Mouse (Mus musculus) intestine, postnatal 0 days (tissue): Measurements from ENCODE around the gene Asic1. TPM values are rescaled to one million over a fixed set of nuclear protein-coding genes. Genes with fewer than 3 reads are reported as not detected.
A peak's percentile ranks its signal among the peaks of the same experiment; 100 is the strongest.

ENCODE experiments used
- ATAC-seq: fragments of 200-750 bp; cut with Nextera tagmentation; 2 replicates; pipeline ENCODE4 v1.8.0; 2017; ENCODE audit warnings: mild to moderate bottlenecking, moderate TSS enrichment, moderate library complexity
- H3K27ac ChIP-seq: fragments of 300-500 bp; sonication (generic); 2 replicates; pipeline ENCODE4 v1.5.1; 2014; ENCODE audit warnings: mild to moderate bottlenecking, low read depth, low read length, moderate library complexity
- H3K27me3 ChIP-seq: fragments of 300-500 bp; sonication (generic); replicated peaks from 2 replicates; pipeline ENCODE4 v1.6.1; 2014; ENCODE audit warnings: low read length, mixed read lengths; ENCODE audit not compliant: control insufficient read depth, insufficient read depth
- H3K36me3 ChIP-seq: fragments of 300-500 bp; sonication (generic); 2 replicates; pipeline ENCODE4 v1.6.1; 2014; ENCODE audit warnings: mild to moderate bottlenecking, moderate library complexity; ENCODE audit not compliant: control insufficient read depth, insufficient read depth
- H3K4me1 ChIP-seq: fragments of 300-500 bp; sonication (generic); replicated peaks from 2 replicates; pipeline ENCODE4 v1.6.1; 2014; ENCODE audit warnings: antibody characterized with exemption, low read length, mixed read lengths; ENCODE audit not compliant: control insufficient read depth, insufficient read depth
- H3K4me2 ChIP-seq: fragments of 300-500 bp; sonication (generic); replicated peaks from 2 replicates; pipeline ENCODE4 v1.6.1; 2014; ENCODE audit warnings: low read depth, mild to moderate bottlenecking, moderate library complexity
- H3K4me3 ChIP-seq: fragments of 300-500 bp; sonication (generic); 2 replicates; pipeline ENCODE4 v1.5.1; 2014; ENCODE audit warnings: low read depth, low read length
- H3K9ac ChIP-seq: fragments of 300-500 bp; sonication (generic); 2 replicates; pipeline ENCODE4 v1.6.1; 2014; ENCODE audit warnings: mild to moderate bottlenecking, low read depth, low read length
- H3K9me3 ChIP-seq: fragments of 300-500 bp; sonication (generic); 2 replicates; pipeline ENCODE4 v1.6.1; 2016; ENCODE audit warnings: mixed run types; ENCODE audit not compliant: control insufficient read depth
- CTCF ChIP-seq: sonication (generic); IDR thresholded peaks from 2 replicates; pipeline ENCODE4 v1.5.1; 2016; ENCODE audit warnings: low read depth, mild to moderate bottlenecking, control low read depth, antibody characterized with exemption, moderate library complexity
- WGBS: fragments of 180-500 bp; shearing (Covaris S2); extraction: QIAGEN DNeasy Blood & Tissue Kit; methylation state at CpG from one replicate; pipeline ENCODE4 v1.1.7; 2014; 5-methylcytosine and 5-hydroxymethylcytosine counted together
- polyA plus RNA-seq: library from polyadenylated mRNA; unstranded; fragments of >200 nt; fragmentation: Nextera tagmentation; extraction: Ambion mirVana; gene quantifications from 2 replicates; pipeline ENCODE4 v1.2.1, GENCODE M21; 2015

Gene Asic1
- polyA plus RNA-seq, 1 experiment from 2014 or later: 1.4 TPM

DNA sequence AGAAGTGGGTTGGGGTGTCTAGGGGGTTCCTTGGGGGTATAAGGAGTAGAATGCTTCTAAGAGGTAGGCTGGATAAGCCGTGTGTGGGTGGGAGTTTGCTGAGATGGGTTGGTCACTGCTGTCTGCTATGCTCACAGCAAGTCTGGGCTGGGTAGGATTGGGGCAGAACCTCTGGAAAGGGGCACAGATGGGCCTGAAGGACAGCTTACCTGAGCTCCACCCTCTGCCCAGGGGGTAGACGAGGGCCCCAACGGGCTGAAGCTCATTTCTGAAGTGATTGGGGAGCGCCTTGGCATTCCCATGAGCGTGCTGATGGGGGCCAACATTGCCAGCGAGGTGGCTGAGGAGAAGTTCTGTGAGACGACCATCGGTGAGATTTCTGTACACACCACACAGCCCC lies 49.7 kb downstream of the Asic1 start:
- Histone ChIP-seq H3K27me3 (no peaks in the 10 kb centered on the region), H3K4me2 (peak overlapping the region; percentile 60; the same call in 1 of the 2 replicates), H3K36me3 (peaks cover 28% of the 10 kb centered on the region; the same call in 1 of the 2 replicates), H3K4me1 (peaks cover 11% of the 10 kb centered on the region; the same call in 1 of the 2 replicates), H3K27ac (no peak overlapping the region), H3K9me3 (no peaks in the 10 kb centered on the region), H3K4me3 (no peak overlapping the region), H3K9ac (no peak overlapping the region)
- no peak for TF ChIP-seq CTCF
- no peak for ATAC-seq
- WGBS: 53% methylated on average over 8 of the region's 8 CpGs

DNA sequence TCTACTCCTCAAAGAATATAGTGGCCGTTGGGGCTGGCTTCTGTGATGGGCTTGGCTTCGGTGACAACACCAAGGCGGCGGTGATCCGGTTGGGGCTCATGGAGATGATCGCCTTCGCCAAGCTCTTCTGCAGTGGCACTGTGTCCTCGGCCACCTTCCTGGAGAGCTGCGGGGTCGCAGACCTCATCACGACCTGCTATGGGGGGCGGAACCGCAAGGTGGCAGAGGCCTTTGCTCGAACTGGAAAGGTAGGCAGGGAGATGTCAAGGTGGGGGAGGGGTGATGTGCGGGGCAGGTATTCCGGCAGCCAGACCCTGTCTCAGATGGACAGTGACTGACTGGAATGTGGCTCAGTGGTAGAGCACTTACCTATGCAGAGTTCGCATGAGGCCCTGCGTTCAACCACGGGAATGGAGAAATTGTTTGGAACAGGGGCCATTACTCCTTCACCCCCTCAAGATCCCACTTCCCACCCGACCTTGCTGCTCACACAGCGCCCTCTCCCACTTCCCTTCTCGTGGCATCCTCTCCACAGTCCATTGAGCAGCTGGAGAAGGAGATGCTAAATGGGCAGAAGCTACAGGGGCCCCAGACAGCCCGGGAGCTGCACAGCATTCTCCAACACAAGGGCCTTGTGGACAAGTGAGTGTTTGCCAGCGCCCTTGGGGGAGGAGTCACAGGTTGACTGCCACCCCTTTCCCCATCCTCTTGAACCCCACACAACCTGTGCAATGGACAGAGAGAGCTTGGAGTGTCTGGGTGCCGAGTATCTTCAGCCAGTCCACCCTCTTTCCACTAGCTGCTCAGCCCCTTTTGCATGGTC lies 52.0 kb downstream of the Asic1 start:
- Histone ChIP-seq H3K9ac (no peak overlapping the region), H3K36me3 (peaks cover 28% of the 10 kb centered on the region; the same call in 1 of the 2 replicates), H3K4me1 (peaks cover 15% of the 10 kb centered on the region; the same call in 1 of the 2 replicates), H3K4me2 (no peak overlapping the region), H3K27ac (no peak overlapping the region), H3K27me3 (no peaks in the 10 kb centered on the region), H3K4me3 (no peak overlapping the region), H3K9me3 (no peaks in the 10 kb centered on the region)
- 81% methylated on average over 25 of the region's 25 CpGs for WGBS
- TF ChIP-seq CTCF: no peak
- ATAC-seq: no peak

GRCm38 (mm10) chr15:99723120-99723514 lies 52.9 kb downstream of the Asic1 start:
- Histone ChIP-seq H3K27ac (peak overlapping the region; percentile 79), H3K4me1 (peaks cover 15% of the 10 kb centered on the region; the same call in 1 of the 2 replicates), H3K4me2 (peak overlapping the region; percentile 6; the same call in 1 of the 2 replicates), H3K36me3 (peaks cover 35% of the 10 kb centered on the region), H3K27me3 (no peaks in the 10 kb centered on the region), H3K9ac (no peak overlapping the region), H3K4me3 (no peak overlapping the region), H3K9me3 (no peaks in the 10 kb centered on the region)
- no peak for TF ChIP-seq CTCF
- ATAC-seq: no peak
- 67% methylated on average over 10 of the region's 10 CpGs for WGBS

DNA sequence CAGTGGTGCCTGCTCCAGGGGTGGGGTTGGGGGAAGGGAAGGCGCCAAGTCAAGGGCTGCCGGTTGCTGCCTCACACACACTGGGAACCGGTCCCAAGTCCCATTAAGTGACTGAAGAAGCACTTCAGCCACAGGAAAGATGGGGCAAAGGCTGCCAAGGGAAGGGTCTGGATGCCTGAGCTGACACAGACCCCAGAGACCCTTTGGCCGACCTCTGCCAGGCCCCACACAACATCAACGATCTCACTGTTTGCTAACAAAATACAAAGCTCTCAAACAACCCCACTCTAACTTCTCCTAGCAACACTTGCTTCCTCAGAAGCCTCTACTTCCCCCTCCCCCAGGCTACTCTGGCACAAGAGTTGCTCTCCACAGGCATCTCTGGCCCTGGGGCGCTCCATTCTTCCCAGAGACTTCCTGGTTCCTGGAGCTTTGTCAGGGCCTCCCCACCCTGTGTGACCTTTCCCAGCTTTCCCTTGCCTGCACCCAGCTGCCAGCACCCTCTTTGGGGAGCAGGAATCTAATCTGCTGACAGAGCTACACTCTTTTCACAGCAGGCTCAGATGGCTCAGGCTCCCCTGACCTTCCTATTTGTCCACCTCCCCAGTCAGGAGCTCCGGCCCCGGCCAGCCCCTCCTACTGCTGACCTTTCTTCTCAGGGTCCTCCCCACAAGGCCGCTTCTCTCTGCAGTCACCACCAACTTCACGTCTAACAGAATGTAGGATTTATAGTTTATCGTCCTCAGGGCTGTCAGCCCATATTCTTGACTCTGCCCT lies 53.5 kb downstream of the Asic1 start:
- Histone ChIP-seq H3K9ac (0 out of 2 replicates have a peak overlapping the region, but pooled peaks have one; percentile 13), H3K27me3 (no peaks in the 10 kb centered on the region), H3K4me1 (peaks cover 15% of the 10 kb centered on the region; the same call in 1 of the 2 replicates), H3K4me3 (no peak overlapping the region), H3K36me3 (peaks cover 41% of the 10 kb centered on the region), H3K9me3 (no peaks in the 10 kb centered on the region), H3K27ac (peak overlapping the region; percentile 79), H3K4me2 (peak overlapping the region; percentile 74; the same call in 1 of the 2 replicates)
- no peak for TF ChIP-seq CTCF
- 24% methylated on average over 11 of the region's 11 CpGs for WGBS
- ATAC-seq: peak; percentile 44

- H3K27me3 ChIP-seq: no peaks in the 10 kb centered on the region
- no peaks in the 10 kb centered on the region for H3K9me3 ChIP-seq
- H3K36me3 ChIP-seq: peaks cover 48% of the 10 kb centered on the region
- H3K4me1 ChIP-seq: peaks cover 15% of the 10 kb centered on the region; the same call in 1 of the 2 replicates
- peak overlapping the region; percentile 79 for H3K27ac ChIP-seq
- H3K4me2 ChIP-seq: peak overlapping the region; percentile 74
- WGBS: 10% methylated on average over 16 of the region's 16 CpGs
- peak; percentile 77 for TF ChIP-seq CTCF
- H3K4me3 ChIP-seq: 0 out of 2 replicates have a peak overlapping the region, but pooled peaks have one; percentile 87
- H3K9ac ChIP-seq: 0 out of 2 replicates have a peak overlapping the region, but pooled peaks have one; percentile 13
- ATAC-seq: peak; percentile 25
Measured at GRCm38 (mm10) chr15:99724292-99725021, 54.3 kb downstream of the Asic1 start.
